Mouse (Mus musculus): Measurements from ENCODE around the gene Col17a1. TPM values are rescaled to one million over a fixed set of nuclear protein-coding genes. Genes with fewer than 3 reads are reported as not detected.

Gene Col17a1
- polyA plus RNA-seq, 1 experiment from 2014 or later: 0.18 TPM

Other genes with a start within 250 kb of the Col17a1 start
- gene Sh3pxd2a, start 227.7 kb downstream of the Col17a1 start, polyA plus RNA-seq (2015; fragmentation: Nextera tagmentation; extraction: Ambion mirVana): 1.5 and 1.8 TPM in 2 replicates
- gene Stn1, start 154.6 kb downstream of the Col17a1 start, polyA plus RNA-seq (2015; fragmentation: Nextera tagmentation; extraction: Ambion mirVana): 23.4 and 24.0 TPM in 2 replicates
- 4.7 and 5.8 TPM in 2 replicates for gene Slk, start 112.4 kb downstream of the Col17a1 start, polyA plus RNA-seq (2015; fragmentation: Nextera tagmentation; extraction: Ambion mirVana)
- 156 and 157 TPM in 2 replicates for gene Sfr1, start 39.6 kb upstream of the Col17a1 start, polyA plus RNA-seq (2015; fragmentation: Nextera tagmentation; extraction: Ambion mirVana)
- 150 and 155 TPM in 2 replicates for gene Gsto1, start 162.9 kb upstream of the Col17a1 start, polyA plus RNA-seq (2015; fragmentation: Nextera tagmentation; extraction: Ambion mirVana)
- 1.0 and 1.1 TPM in 2 replicates for gene Gsto2, start 173.4 kb upstream of the Col17a1 start, polyA plus RNA-seq (2015; fragmentation: Nextera tagmentation; extraction: Ambion mirVana)
- gene Cfap43, start 227.2 kb upstream of the Col17a1 start, polyA plus RNA-seq (2015; fragmentation: Nextera tagmentation; extraction: Ambion mirVana): 1.7 and 1.9 TPM in 2 replicates
- 3.5 and 4.3 TPM in 2 replicates for gene Itprip, start 227.2 kb upstream of the Col17a1 start, polyA plus RNA-seq (2015; fragmentation: Nextera tagmentation; extraction: Ambion mirVana)
- gene Cfap58, start 245.6 kb upstream of the Col17a1 start, polyA plus RNA-seq (2015; fragmentation: Nextera tagmentation; extraction: Ambion mirVana): 0.57 and 0.90 TPM in 2 replicates